Mouse (Mus musculus) CD4-positive, CD25-positive, alpha-beta regulatory T cell, adult 4 months (primary cell): ENCODE data around the gene Cd80. TPM values are rescaled to one million over a fixed set of nuclear protein-coding genes. Genes with fewer than 3 reads are reported as not detected.
"Not testable (repeated sequence)": the region's sequence is repeated elsewhere in the genome, so short reads cannot be mapped to it uniquely, and the experiment has no call there.

ENCODE experiments used
- ATAC-seq: one replicate; pipeline ENCODE4 v1.8.0; 2017
- polyA plus RNA-seq, 2 experiments: library from polyadenylated mRNA; unstranded; fragments of 100-300 nt; shearing (Covaris generic); gene quantifications; one replicate each; pipeline ENCODE4 v1.2.1; 2017

Cd80 gene
- polyA plus RNA-seq, 2 experiments from 2014 or later = 5.7 to 10.6 TPM

DNA sequence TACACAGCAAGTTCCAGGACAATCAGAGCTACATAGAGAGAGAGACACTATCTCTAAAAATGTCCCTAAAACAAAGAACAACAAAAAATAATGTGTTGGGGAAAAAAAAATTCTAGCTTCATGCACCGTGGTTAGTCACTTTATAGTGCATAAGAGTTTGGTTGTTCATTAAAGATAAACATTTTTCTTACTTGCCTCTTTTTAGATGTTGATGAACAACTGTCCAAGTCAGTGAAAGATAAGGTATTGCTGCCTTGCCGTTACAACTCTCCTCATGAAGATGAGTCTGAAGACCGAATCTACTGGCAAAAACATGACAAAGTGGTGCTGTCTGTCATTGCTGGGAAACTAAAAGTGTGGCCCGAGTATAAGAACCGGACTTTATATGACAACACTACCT is 18.3 kb downstream of the Cd80 start:
- ATAC-seq = no peak

DNA sequence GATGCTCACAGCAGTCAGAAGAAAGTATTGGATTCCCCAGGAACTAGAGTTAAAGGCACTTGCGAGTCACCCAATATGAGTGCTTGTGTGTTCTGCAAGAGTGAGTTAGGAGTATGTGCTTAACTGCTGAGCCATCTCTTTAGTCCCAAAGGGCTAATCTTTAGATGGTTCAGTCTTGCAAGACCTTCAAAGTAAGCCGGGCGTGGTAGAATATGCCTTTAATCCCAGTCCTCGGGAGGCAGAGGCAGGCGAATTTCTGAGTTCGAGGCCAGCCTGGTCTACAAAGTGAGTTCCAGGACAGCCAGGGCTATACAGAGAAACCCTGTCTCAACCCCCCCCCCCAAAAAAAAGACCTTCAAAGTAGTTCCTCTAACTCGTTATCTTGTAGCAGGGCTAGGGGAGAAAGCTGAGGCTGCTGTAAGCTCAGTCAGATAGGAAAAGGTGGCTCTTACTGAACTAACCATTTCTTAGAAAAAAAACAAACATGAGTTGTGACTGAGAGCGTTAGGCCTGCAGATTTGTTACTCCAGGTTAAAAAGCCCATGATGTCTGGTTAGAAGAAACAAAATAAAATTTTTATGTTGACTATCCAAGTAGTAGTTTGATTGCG is 19.4 kb downstream of the Cd80 start:
- no peak for ATAC-seq

DNA sequence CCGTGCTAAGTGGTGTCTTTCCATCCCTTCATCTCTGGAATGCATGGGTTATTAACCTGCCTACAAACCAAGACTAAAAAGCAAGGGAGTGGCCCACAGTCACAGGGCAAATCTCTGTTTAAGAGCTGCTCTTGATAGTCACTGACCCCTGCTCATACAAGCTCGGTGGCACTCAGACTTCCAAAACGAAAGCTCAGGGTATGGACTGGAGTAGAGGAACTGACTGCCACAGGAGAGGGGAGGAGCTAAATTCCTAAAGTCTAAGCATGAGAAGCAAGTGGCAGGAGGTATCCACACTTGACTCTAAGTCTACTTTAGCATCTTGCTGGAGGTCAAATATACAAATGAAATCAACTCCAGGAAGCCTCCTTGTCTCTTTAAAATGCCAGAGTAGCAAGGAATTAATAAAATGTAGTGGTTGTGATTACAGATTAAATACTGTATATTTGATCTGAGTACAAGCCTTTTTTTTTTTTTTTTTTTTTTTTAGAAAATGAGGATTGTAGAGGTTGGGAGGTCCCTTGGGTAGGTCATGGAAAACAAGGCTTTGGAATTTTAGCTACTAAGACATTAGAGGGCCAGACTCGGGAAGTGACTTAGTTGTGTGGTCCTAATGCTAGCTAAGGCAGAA is 20.4 kb downstream of the Cd80 start:
- ATAC-seq = no peak

DNA sequence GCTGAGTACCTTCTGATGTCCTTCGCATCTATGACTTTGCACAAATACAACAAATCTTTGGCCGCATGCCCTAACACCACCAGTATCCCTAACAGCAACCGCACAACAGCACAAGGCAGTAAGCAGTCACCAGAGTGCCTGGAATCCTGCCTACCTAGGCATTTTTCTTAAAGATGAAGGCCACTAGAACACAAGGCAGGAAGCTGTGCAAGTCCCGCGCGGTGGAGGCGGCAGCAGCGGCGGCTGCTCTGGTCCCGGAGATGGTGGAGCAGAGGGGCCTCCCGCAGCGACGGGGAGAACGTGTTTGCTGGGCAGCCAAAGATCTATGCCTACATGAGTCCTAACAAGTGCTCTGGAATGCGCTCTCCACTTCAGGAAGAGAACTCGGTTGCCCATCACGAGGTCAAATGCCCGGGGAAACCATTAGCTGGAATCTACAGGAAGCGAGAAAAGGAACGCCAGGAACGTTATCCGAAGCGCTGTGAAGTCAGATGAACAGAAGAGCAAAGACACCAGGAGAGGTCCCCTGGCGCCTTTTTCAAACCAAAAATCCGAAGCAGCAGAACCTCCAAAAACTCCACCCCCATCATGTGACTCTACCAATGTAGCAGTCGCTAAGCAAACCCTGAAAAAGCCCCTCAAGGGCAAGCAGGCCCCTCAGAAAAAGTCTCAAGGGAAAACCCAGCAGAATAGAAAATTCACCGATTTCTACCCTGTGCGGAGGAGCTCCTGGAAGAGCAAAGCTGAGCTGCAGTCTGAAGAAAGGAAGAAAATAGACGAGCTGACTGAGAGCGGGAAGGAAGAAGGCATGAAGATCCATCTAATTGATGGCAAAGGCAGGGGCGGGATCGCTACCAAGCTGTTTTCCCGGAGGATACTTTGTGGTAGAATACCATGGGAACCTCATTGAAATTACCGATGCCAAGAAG is 21.2 kb downstream of the Cd80 start:
- ATAC-seq = peak; percentile 83

DNA sequence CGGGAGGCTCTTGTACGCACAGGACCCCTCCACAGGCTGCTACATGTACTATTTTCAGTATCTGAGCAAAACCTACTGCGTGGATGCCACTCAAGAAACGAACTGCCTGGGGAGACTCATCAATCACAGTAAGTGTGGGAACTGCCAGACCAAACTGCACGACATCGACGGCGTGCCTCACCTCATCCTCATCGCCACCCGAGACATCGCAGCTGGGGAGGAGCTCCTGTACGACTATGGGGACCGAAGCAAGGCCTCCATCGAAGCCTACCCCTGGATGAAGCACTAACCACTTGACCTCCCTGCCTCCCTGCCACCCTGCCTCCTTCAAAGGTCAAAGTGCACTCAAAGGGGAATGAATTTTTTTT is 21.9 kb downstream of the Cd80 start:
- ATAC-seq = not testable (repeated sequence)

DNA sequence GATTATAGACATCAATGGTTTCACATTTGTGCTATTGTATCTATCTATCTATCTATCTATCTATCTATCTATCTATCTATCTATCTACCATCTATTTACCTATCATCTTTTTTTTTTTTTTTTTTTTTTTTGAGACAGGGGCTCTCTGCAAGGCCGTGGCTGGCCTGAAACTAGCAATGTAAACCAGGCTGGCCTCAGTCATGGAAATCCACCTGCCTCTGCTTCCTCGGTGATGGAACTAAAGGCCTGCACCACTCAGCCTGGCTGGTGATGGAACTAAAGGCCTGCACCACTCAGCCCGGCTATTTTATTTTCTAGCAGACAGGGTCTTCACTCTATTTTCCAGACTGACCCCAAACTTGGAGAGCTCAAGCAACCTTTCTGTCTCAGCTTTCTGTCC is 22.9 kb downstream of the Cd80 start:
- no peak for ATAC-seq

DNA sequence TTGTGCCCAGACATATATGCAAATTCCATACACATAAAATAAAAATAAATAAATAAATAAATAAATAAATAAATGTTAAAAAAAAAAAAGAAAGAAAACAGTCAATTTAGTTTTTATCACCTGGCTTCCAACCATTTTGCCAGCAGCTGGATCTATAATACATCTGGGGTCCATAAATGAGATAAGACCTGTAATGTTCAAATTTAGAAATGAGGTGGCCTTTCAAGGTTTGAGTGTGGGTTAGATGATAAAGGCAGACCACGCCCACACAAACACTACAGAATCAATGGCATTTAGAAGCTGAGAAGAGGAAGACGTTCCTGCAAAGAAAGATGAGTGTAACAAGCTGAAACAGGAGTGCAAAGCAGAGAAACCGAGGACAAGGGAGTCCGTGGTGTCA is 26.0 kb downstream of the Cd80 start:
- ATAC-seq = no peak

DNA sequence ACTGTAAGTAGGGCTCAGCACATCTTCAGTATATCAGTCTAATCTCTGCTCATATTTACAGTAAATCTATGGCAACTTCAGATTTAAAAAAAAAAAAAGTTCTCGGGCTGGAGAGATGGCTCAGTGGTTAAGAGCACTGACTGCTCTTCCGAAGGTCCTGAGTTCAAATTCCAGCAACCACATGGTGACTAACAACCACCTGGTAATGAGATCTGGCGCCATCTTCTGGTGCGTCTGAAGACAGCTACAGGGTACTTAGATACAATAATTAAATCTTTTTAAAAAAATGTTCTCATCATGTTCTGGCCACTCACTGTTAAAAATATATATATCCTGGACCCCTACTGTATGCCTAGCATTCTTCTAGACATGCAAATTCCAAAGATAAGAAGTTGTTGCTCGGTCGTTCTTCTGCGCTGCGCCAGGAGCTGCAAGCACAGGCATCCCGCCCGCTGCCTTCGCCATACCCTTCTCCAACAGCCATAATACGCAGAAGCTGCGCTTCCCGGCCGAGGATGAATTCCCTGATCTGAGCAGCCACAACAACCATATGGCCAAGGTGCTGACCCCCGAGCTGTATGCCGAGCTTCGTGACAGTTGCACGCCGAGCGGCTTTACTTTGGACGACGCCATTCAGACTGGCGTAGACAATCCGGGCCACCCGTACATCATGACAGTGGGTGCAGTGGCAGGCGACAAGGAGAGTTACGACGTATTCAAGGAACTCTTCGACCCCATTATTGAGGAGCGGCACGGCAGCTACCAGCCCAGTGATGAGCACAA is 27.6 kb downstream of the Cd80 start:
- peak; percentile 61 for ATAC-seq

DNA sequence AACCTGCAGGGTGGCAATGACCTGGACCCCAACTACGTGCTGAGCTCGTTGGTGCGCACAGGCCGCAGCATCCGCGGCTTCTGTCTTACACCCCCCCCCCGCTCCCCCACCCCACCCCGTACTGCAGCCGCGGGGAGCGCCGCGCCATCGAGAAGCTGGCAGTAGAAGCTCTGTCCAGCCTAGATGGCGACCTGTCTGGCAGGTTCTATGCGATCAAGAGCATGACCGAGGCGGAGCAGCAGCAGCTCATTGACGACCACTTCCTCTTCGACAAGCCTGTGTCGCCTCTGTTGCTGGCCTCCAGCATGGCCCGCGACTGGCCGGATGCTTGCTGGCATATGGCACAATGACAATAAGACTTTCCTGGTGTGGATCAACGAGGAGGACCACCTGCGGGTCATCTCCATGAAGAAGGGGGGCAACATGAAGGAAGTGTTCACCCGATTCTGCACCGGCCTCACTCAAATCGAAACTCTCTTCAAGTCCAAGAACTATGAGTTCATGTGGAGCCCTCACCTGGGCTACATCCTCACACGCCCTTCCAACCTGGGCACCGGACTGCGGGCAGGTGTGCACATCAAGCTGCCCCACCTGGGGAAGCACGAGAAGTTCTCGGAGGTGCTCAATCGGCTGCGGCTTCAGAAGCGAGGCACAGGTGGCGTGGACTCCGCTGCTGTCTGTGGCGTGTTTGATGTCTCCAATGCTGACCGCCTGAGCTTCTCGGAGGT is 28.4 kb downstream of the Cd80 start:
- ATAC-seq = peak; percentile 57

DNA sequence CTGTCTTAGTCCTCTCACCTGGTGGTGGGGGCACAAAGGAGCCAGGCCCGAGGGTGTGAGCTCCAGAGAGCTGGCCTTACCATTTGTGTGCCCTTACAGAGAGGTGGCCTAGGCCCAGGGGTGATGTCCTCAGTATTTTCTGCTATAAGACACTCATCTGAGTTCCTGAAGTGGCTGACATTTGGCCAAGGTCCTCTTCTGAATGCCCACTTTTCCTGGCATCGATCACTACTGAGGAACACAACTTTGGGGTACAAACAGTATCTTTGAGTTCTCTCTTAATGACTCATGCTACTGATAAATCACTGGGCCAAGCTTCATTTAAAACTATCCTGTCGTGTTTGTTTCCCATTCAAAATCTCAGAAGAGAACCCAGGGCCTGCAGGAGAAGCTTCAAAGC is 37.2 kb downstream of the Cd80 start:
- no peak for ATAC-seq

DNA sequence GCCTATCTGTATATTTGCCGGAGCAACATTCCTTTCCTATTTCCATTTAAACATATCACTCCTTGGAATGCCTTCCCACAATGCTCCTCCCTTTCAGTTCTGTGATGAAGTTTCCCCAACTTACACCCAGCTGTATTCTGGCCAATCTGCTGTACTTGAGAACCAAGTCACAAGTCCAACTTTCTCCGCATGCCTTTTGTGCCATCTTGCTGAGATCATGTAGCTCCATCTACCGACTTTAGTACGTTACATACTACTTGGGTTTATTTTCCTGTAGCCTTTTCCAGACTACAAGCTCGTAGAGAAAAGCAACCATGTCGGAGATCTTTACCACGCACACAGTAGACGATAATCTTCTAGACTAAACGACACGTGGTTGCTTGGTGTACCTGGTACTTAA is 38.5 kb downstream of the Cd80 start:
- no peak for ATAC-seq

DNA sequence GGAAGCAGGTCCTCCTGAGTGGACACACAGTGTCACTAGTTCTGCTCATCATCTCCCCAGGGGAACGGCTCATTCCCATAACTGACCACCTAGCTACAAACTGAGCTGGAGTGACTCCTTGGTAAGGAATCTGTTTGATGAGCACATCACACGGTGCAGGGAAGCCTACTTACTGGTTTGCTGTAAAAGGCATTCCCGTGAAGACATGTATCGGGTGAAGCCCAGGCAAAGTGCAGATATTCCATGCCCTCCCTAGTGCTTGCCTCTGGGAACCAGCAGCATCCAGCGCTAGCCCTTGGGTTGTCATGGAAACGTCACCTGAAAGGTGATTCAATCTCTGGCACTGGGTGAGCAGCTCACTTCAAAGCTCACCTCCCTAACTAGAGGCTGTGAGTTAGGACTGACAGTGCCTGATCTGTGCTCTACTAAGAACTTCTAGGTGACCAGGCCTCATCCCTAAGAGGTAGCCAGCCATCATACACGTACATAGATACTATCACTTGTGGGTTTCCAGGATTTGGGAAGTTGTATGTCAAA is 41.3 kb downstream of the Cd80 start:
- ATAC-seq = no peak

DNA sequence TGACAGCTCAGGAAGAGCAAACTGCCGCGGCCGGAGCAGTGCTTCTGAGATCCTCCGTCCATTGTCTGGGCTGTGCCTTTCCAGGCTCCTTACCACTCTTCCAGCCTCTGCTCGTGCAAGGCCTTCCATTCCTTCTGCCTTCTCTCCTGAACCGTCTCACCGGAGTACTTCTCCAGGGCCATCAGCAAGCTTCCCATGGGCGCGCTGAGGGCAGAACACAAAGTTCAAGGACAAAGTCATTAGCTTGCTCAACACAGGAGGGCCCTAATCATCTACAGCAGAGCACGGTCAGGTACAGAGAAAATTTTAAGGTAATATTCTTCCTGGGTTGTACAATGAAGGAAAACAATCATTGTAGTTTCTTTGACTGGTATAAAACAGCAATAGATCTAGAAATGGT is 47.1 kb downstream of the Cd80 start:
- ATAC-seq = no peak

DNA sequence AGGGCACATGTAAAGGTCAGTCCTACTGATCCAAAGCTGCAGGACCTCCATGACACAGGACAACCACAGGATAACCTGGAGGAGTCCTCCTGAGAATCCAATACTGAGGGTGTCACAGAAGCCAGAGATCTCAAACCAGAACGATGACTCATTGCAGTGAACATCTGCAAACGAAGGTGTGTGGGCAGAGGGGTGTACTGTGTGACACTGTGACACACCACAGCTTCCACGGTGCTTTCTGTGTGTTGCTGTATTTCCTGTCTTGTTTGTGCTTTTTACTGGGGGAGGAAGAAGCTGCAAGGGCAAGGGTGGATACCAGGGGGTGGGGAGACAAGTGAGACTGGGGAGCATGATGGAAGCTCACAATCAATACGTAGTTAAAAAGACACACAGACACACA is 48.2 kb downstream of the Cd80 start:
- peak; percentile 73 for ATAC-seq

DNA sequence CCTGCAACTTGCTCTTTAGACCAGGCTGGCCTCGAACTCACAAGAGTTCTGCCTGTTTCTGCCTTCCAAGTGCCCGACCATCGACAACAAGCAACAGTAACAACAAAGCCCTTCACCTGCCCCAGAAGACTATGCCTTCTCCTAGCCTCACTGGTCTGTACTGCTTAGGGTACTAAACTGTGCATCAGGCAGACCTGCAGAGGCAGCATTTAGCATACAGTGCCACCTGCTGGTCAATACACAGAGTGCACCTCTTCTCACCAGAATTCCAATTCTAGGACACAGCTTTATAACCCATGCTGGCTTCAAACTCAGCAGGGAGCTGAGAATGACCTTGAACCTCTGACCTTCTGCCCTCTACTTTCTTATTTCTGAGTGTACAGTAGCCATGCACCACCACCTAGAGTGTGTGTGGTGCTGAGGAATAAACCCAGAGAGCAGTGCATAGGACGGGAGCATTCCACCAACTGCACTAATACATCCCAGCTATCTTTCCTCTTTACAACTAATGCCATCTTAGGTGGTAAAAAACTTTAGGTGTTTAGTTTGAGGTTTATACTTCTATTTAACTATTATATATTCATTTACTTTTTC is 50.8 kb downstream of the Cd80 start:
- ATAC-seq = peak; percentile 93

DNA sequence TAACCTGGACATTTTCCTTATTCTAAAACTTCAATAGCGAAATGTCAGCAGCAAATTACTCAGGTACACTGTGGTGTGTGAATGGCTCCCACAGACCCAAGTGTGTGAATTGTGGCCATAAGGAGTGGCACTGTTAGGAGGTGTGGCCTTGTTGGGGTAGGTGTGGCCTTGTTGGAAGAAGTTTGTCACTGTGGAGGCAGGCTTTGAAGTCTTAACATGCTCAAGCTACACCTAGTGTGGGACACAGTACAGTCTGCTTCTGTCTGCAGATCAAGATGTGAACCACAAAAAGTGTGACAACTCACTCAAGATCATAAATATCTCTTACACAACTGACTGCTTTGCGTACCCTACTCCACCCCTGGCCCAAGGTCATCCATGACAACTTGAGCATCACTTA is 55.5 kb downstream of the Cd80 start:
- no peak for ATAC-seq

DNA sequence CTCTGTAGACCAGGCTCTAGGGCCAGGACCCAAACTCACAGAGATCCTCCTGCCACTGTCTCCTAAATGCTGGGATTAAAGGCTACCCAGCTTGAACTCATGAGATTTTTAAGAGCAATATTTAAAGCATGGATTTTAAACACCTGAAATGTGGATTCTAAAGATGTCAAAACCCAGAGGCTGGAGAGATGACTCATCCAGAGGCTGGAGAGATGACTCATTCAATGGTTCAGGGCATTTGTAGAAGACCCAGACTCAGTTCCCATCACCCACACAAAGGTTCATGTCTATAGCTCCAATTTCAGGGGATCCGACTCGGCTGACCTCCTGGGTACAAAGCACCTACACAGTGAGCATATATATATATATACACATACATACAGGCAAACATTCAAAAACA is 63.8 kb downstream of the Cd80 start:
- no peak for ATAC-seq

DNA sequence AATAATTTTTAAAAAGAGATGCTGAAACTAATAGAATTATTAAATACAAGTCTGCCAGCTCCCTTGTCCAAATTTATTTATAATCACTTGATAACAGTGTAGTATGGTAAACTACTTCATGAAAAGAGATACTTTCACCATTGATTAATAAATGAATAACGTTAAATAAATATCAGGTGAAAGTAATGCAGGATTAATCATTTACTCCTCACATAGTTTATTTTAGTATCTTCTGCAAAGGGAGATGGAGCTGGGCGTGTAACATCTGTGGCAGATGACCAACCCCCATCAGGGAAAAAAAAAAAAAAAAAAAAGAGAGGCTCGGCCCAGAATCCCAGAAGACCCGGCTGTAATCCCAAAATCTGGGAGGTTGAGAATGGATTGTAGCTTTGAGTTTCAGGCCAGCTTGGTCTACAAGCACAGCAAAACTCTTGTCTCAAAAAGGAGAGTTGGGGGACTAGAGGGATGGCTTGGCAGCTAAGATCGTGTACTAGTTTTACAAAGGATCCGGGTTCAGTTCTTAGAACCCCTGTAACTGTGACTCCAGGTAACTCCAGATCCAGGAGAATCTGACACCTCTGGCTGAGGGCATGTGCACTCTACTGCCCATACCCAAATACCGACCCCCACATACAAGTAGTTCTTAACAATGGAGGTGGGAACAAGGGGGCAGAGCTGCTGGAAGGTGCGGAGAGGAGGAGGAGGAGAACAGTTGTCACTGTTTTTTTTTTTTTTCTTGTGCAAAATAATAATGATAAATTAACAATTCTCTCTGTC is 66.0 kb downstream of the Cd80 start:
- no peak for ATAC-seq

DNA sequence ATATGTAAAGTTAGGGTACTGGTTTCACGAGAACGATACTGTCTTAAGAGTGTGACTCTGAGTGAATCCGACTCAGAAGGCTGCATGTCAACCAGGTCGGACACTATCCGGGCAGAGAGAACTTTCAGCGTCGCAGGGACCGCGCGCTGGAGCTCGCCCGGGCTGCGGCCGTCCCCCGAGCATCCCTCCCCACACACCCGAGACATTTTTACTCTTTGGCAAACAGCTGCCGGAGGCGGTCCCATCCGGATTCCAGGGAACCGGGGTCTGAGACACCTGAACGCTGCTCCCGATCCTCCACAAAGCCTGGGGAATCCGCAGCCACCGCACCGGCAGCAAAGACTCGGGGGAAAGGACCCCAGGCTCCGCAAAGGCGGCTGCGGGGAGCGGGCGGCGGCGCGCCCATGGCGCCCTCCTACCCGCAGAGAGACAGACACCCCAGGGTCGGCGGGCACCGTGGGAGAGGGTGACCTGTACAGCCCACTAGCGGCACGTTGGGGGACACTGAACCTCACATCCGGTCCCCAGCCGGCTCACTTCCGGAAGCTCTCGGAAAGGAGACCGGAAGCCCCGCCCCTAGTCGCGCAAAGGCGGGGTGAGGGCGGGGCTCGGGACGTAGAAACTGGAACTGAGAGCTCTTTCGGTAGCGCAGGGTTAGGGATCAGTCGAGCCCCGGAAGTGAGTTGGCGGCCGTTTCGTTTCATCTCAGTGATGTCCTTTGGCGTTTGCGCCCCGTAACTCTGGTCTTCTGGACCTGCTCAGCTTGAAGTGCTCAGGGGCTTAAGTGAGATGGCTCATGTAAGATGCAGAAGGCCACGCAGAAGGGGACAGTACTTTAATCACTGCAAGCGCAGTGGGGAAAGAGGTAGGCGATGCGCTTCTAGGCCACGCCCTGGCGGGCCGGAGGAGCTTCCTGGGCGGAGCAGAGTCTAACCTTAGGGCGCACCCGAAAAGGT is 67.0 kb downstream of the Cd80 start, which contains the start of gene Timmdc1:
TSS of gene Timmdc1 (minus strand) at position 535 of the 956 bp plus-strand sequence.
- ATAC-seq = peak; percentile 97
